Mouse (Mus musculus): ENCODE data around the gene Myom1.
A peak's percentile ranks its signal among the peaks of the same experiment; 100 is the strongest.

The Myom1 gene

DNA sequence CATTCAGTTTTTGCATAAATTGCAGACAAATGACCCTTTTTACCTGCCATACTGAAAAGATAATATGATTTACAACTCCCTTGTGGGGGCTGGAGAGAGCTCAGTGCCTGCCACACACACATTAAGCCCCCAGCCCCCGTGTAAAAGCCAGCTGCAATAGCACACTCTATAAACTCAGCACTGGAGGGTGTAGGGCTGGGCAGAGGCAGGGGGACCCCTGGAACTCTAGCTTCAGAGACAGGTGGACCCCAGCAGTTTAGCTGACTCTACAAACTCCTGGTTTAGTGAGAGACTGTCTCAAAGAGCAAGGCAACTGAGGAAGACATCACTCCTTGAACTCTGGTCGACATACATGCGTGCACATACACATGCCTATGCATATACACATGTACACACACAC lies 55.3 kb downstream of the Myom1 start:
- no peak for DNase-seq (ENCODE audit: low read depth, low spot score)

DNA sequence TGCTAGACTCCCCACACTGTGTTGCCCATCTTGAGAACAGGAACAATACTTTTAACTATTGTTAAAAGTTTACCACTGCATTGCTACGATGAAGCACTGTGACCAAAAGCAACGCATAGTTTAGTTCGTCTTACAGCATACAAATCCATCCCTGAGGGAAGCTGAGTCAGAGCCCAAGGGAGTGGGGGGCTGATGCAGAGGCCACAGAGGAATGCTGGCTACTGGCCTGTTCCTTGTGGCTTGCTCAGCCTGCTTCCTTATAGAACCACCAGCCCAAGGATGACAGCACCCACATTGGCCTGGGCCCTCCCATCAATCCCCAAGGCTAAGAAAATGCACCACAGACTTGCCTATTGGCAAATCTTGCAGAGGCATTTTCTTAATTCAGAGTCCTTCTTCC lies 56.8 kb downstream of the Myom1 start:
- no peak for DNase-seq (ENCODE audit: low read depth, low spot score)

DNA sequence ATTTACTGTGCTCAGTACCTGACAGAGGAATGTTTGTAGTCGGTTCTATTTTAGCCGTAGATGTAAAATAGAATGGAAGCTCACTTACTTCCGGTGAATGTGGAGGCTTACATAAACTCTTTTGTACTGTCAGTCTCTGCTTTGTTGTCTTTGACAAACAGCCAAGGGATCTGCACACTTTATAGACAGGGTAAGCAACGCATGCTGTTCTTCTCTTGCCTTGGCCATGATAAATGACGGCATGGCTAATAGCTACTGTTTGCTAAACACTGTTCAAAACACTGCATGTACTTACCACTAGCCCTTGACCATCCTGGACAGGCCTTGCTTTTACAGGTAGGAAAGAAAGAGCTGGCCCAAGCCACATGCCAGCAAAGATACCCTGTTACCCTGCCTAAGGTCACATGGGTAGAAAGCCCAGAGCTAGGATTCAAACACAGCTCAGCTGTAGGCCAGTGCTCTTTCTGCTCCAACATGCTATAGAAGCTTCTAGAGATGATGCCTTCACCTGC lies 59.7 kb downstream of the Myom1 start:
- no peak for DNase-seq (ENCODE audit: low read depth, low spot score)

DNA sequence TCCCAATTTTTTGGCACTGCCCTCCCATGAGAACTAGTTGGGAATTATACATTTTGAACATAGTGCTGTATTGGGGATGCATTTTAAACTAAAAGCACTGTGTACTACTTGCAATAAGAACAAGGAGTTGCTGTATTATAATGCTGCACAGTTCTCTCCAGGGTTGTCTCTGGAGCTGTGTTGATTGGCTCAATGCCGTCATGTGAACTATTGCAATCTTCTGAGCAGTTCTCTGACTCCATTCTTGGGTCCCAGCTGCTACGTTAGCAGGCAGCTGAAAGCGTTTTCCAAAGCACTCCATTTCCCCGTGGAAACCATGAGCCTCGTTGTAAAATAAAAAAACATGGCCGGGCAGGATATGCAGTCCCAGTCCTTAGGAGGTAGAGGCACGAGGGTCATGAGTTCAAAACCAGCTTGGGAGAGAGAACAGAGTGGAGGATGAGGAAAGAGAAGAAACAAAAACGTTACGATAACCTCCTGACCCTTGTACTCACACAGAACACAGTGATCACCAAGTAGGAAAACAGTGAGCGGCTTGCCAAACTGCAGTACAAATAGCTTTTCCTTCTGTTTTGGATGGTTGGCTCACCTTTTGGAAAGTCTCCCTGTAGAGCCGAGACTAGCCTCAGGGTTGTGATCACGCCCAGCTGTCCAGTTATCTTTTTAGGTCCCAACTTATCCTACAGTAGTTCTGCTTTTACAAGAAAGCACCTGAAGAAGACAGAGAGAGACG lies 60.6 kb downstream of the Myom1 start:
- no peak for DNase-seq (ENCODE audit: low read depth, low spot score)

DNA sequence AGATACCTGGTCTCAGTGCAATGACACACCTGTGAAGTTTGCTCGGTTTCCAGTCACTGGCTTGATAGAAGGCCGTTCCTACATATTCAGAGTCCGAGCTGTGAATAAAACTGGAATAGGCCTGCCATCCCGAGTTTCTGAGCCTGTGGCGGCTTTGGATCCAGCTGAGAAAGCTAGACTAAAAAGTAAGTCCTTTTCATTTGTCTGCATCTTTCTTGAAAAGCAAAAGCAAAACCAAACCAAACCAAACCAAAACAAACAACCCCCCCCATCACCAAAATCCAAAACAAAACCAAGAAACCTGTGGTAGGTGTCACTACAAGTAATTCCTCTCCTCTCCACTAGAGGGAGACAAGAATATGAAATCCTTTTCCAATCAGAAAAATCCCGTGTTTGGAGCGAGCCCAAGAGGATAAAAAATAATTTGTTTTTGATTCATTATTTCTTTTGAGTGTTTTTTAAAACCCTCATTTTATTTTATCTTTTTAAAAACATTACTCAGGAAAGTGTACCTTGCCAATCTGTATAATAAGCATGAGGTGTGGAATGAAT lies 62.1 kb downstream of the Myom1 start:
- DNase-seq (ENCODE audit: low read depth, low spot score) = peak; percentile 49

DNA sequence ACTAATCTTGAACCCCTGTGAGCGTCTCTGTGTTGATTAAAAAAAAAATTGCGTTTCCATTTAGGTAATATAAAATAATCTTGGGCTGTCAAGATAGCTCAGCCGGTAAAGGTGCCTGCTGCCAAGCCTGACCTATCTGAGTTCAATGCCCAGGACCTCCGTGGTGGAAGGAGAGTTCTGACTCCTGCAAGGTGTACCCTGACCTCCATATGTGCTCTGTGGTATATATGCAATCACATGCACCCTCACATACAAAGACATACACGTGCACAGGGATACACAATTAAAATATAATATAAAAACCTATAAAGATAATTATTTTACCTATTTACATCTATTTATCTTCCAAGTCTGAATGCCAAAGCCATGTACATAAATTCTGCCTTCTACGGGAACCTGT lies 62.7 kb downstream of the Myom1 start:
- DNase-seq (ENCODE audit: low read depth, low spot score) = no peak

DNA sequence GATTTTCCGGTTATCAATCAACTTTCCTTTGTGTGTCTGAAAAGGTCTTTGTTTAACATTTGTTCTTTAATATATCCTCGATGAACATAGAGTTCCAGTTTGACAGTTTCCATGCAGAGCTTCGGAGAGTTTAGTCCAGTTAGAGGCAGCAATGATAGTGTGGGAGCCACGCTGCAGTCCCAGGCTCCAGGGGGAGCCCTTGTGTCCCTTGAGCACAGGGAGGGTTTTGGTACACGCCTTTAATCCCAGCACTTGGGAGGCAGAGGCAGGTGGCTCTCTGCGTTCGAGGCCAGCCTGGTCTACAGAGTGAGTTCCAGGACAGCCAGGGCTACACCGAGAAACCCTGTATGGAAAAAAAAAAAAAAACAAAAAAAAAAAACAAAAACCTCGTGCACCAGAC lies 66.7 kb downstream of the Myom1 start:
- DNase-seq (ENCODE audit: low read depth, low spot score) = no peak

DNA sequence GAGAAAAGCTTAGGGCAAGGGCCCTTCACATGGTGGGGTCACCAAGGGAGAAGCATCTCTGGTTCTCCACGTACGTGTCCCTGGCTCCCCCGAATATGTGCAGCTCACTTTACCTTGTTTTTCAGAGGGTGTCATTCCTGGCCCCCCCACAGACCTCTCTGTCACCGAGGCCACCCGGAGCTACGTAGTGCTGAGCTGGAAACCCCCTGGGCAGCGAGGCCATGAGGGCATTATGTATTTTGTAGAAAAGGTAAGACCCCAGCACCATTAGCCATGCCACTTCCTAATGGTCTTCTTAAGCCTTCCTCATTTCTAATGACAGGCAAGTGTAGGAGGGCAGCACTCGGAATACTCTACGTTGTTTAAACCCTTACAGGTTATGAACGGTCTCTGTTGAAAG lies 69.5 kb downstream of the Myom1 start:
- DNase-seq (ENCODE audit: low read depth, low spot score) = no peak

DNA sequence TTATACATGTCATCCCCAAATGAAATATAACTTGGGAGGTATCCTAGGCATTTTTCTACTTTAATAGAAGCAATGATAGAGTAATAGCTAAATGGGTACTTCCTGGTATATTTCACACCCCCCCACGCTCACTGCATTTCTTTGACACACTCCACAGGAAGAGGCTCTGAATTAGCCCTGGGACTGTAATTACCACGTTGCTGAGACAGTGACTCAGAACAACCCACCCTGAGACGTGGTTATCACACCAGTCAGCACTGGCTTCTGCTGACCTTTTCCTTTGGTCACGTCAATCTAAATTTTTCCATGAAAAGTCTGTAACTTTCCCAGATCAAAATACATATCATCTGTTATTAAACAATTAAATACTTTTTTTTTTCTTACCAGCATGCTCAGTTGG lies 72.0 kb downstream of the Myom1 start:
- DNase-seq (ENCODE audit: low read depth, low spot score) = no peak

DNA sequence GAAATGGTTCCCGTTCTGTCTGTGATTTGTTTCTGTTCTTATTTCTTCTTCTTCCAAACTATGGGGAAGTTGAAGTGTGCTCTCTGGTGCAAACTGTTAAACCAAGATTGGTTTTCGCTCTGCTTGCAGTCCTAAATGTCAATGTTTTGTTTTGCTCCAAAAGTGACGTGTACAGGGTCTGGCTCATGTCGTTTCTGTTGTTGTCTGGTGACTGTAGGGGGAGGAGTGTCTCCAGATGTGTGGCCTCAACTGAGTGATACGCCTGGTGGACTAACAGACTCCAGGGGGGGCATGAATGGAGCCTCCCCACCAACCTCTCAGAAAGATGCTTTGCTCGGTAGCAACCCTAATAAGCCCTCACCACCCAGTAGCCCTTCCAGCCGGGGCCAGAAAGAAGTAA lies 79.6 kb downstream of the Myom1 start:
- no peak for DNase-seq (ENCODE audit: low read depth, low spot score)

DNA sequence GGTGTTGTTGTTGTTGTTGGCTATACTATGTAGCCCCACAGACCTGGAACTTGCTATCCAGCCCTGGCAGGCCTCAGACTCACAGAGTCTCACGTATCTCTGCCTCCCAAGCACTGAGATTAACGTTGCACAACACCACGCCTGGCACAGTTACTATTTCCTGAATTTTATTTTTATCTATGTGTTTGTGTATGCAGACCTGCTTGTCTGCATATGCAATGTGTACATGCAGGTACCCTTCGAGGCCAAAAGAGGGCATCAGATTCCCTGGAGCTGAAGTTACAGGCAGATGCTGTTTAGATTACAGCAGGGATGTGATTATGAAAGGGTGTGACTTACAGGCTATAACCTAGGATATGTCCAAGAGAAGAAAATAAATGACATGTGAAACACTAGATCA lies 84.5 kb downstream of the Myom1 start:
- no peak for DNase-seq (ENCODE audit: low read depth, low spot score)

DNA sequence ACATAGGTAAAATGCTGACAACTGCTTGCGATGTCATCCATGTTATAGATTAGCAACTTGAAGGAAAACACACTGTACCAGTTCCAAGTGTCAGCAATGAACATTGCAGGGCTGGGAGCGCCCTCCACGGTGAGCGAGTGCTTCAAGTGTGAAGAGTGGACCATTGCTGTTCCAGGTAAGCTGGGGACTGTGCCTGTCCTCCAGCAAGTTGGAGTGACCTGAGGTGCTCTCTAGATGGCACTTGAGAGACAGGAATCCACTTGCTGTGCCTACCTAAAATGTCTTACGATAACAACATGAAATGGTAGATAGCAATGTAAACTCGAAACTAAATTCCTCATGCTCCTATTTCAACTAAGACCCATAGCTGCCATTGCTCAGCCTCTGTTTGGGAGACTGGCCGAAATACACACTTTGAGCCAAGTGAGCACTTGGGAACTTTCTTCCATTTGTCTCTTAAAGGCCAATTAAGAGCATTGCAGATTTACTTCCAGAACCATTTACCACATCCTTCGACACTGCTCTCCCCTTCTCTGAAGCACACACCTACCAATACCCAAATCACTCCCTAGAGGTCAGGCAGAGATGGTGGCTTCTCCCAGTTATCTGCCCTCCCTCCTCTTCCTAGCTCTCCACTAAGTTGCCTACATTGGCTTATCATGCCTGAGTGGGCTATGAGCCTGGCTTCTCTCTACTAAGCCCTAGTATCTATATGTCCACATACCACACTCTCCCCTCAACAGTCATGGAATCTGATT lies 85.1 kb downstream of the Myom1 start:
- DNase-seq (ENCODE audit: low read depth, low spot score) = no peak

DNA sequence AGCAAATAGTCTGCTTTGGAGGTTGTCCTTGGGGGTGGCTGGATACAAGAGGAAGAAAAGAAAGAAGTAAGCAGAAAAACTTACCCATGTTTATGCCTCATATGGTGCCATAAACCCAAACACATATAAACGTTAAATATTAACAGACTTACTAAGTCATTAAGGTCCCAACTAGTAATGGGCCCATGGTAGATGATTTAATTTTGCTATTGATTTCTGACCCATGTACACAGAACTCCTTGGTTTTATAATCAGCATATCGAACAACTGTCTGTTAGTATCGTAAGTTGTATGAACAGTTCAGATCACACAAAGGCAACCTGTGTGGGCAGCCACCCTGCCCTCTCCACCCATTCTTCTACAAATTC lies 85.7 kb downstream of the Myom1 start:
- no peak for DNase-seq (ENCODE audit: low read depth, low spot score)

DNA sequence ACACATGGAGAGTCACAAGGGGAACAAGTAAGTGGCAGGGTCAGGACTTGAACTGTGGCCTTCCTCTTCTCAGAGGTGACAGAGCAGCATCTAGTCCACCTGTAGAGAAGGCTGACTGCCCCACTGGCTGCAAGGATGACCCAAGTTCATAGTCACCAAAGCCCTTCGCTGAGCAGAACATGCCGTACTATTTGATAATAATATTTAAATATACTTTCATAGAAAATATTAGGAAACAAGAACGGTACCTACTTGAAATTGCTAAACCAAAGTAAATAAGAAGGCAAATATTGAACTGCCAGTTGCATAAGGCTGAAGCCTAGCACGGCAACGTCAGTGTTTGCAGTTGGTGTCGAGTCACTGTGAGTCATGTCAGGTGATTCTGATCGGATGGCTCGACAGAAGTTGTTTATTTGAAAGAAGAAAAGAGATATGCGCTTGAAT lies 86.6 kb downstream of the Myom1 start:
- no peak for DNase-seq (ENCODE audit: low read depth, low spot score)

DNA sequence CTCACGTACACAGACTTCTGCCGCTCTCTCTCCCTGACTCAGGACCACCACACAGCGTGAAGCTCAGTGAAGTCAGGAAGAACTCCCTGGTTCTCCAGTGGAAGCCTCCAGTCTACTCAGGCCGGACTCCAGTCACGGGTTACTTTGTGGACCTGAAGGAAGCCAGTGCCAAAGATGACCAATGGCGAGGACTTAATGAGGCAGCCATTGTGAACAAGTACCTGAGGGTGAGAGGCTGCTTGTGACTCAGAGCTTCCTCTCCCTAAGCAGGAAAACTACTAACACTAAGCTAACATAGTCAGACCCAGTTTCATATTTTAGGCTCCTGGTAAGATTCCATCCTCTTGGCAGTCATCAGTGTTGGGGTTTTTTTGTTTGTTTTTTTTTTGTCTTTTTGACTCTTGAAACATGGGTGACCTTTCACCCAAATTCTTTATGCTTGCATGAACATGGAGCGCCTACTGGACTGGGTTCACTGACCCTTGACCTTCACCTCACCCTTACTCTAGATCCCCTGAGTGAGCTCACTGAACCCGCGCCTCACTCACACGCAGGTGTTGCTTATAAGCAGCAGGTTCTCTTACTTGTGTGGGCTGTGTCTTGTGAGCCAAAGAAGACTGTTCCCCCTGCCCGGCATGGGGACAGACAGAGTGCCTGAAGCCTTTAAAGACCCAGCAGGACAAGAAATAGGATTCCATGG lies 87.5 kb downstream of the Myom1 start:
- no peak for DNase-seq (ENCODE audit: low read depth, low spot score)

DNA sequence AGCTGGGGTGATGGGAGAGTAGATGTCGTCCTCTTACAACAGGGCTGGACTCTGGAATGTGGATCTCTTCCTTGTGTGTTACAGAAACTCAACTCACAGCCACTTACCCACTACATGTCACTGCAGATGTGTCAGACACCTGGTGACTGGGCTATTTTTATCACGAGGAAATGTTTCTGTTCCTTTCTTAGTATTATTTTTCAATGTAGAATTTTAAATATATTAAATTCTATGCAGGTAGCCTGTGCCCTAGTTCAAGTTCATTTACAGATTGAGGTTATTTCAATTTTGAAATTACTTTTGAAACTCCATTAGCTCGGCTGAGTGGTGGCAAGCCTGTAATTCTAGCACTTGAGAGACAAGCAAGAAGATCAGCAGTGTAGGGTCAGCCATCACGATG lies 88.6 kb downstream of the Myom1 start:
- DNase-seq (ENCODE audit: low read depth, low spot score) = no peak

DNA sequence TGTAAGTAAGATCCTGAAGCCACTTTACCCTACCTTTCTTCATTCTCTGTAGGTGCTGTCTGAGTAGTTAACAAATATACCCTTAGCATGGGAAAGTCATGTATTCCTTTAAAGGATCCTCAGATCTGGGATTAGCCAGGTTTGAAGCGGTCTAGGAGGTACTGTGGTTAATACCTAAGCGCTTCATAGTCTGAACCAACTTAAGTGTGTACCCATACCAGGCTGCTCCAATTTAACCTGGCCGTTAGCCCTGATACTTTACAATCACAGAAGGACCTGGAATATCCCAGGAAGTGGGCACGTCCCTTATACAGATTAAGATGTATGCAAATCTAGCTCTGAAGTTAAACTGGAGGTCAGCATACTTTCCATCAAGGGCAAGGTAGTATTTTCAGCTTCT lies 89.9 kb downstream of the Myom1 start:
- no peak for DNase-seq (ENCODE audit: low read depth, low spot score)

DNA sequence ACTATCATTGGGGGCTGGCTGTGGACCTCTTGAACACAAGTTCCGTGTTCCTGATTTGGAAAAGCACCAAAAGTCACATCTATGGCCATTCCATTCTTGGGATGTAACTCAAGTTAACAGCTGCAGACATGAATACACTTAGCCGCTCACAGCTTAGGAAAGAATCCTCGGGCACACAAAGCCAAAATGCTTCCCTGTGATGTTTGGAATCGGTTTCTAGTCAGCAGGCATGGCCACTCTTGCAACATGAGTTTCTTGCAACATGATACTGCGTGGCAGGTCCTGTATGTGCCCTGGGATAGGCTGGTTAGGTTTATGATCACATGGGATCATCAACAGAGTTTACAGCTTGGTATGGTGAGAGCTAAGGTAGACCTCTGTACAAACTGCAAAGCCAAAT lies 91.4 kb downstream of the Myom1 start:
- DNase-seq (ENCODE audit: low read depth, low spot score) = no peak

DNA sequence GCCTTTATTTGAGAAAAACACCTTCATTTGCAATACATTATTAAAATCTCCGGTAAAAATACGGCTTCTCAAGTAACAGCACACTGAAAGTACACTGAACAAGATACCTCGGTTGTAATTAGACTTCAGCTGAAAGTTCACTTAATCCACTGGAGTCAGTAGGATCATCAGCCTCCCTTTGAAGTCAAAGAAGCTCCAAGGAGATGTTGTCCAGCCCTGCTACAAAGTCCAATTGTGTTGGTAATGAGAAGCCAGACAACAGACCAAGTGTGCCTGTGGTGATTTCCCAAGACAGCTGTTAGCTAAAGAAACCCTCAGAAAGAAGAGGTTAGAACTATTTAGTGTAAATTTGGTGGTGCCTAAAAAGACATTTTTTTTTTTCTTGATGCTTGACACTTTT lies 92.0 kb downstream of the Myom1 start:
- DNase-seq (ENCODE audit: low read depth, low spot score) = no peak

DNA sequence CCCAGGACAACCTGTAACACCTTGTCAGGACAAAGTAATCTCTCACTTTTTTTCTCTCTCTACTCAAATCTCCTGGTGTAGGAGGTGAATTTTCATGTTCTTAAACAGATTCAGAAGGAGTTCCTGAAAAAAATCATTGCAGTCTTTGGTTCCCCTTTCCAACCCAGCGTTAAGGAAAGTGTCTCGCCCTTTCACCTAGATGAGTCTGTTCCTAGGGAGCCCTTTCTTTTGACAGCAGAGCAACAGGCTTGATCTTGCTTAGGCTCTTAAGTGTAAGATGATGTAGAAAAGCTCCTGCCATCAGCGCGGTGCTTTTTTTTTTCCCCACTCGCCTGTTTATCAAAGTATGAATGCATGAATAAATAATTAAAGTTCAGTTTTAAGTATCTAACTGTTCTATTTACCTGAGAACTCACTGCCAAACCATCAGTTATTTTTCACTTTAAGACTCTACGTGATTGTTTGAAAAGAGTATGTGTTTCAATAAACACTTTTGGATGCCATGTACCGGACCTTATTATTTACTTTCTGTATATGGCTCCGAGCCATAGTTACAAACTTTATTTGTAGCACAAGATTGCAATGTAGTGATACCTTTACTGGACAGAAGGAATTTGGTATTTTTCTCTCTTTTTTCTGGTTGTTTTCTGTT lies 94.2 kb downstream of the Myom1 start:
- DNase-seq (ENCODE audit: low read depth, low spot score) = no peak

DNA sequence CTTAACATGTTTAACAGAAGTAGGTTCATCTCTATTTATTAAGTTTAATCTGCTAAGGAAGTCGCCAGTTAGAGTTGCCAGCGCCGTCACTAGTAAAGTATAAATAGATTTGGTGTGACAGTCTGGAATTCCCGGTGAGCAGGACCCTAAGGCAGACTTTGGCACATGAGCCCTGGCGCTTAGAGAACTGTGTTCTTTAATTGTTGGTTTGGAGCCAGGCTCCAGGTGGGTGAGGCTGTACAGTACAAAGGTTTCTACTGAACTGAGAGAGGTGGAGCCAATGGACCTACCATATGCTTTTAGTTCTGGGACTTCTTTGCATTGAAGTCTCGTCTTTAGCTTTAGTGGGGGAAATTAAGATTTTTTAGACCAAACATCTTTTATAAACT lies 94.8 kb downstream of the Myom1 start:
- no peak for DNase-seq (ENCODE audit: low read depth, low spot score)

DNA sequence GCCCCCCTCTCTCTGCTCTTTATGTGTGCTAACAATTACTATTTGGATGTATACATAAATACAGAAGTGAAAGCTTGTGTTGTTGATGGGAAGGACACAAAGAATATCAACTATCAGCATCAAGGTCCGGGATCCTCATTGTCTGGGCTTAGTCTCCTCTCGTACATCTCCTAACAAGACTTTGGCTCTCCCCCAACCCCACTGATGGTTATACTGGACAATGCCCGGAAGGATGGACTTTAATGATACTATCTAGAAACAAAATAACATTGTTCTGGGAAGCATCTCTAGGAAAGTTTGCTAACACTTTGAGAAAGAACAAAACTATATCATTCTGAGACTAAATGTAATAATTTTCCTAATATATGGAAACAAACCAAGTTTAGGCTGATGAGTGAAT lies 96.2 kb downstream of the Myom1 start:
- no peak for DNase-seq (ENCODE audit: low read depth, low spot score)

All from forelimb bud, embryonic 11.5 days (tissue).